Mouse (Mus musculus): ENCODE measurements around the gene Abca7. TPM values are rescaled to one million over a fixed set of nuclear protein-coding genes. Genes with fewer than 3 reads are reported as not detected.

Gene Abca7
- polyA plus RNA-seq, 1 experiment from 2014 or later: 2.1 TPM

DNA sequence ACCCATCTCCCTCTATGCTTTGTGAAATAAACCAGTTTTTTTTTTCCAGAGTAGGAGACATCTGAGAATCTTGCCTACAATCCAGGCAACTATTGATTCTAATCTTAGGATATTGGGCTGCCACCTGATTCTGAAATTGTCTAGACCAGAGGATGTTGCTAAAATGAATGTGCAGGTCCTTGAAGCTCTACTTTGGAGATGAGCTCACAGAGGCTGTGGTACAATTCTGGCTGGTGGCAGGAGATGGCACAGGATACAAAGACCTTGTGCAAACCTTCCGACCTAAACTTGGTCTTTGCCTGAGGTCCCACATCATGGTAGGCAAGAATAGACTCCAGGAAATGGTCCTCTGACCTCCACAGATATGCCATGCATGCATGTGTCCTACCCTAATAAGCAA, 658 bp upstream of the Abca7 start:
- Histone ChIP-seq H3K4me2 (no peak overlapping the region), H3K36me3 (peaks cover 50% of the 10 kb centered on the region), H3K27me3 (no peaks in the 10 kb centered on the region; the same call in 1 of the 2 replicates), H3K4me1 (replicated peaks) (peaks cover 38% of the 10 kb centered on the region), H3K27ac (peak overlapping the region; percentile 28; the same call in 1 of the 2 replicates), H3K4me3 (0 out of 2 replicates have a peak overlapping the region, but pooled peaks have one; percentile 59), H3K9ac (no peak overlapping the region), H3K9me3 (replicated peaks) (no peaks in the 10 kb centered on the region)
- no peak for ATAC-seq (replicated peaks; ENCODE audit: insufficient number of reproducible peaks, insufficient read depth, low FRiP score, low read depth)
- WGBS: 55% methylated on average over 1 of the region's 1 CpGs

DNA sequence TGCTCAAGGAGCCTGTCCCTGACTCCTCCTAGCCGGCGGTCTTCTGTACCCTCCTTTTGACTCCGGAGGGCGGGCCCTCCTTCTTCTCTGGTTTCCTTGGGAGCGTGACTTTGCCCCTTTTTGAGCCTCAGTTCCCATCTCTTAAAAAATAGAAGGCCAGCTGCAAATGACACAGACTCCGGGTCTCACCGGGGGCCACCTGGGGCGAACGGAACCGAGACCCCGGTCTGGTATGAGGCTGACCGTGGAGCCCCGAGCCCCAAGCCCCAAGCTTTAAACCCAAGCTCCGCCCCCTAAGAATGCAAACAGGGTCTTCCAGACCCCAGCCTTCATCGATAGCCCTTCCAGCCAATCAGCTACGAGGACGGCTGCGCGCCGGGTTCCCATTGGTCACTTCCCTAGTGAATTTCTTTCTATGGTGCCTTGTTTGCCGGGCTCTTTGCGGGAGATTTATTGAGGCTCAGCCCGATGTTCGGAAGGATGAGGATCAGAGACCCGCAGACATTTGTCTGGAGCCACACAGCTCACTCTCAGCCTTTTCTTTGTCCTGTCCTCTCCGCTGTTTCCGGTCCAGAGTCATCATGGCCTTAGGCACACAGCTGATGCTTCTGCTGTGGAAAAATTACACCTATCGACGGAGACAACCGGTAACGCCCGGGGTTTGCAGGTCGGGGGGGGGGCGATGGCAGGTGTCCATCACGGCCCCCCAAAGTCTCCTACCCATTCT, 903 bp downstream of the Abca7 start:
- peaks cover 9% of the 10 kb centered on the region for H3K27me3 ChIP-seq
- peak overlapping the region; percentile 69 for H3K27ac ChIP-seq
- peak overlapping the region; percentile 82 for H3K4me2 ChIP-seq
- WGBS: under 1% methylated on average over 35 of the region's 35 CpGs
- no peaks in the 10 kb centered on the region for H3K9me3 ChIP-seq (replicated peaks)
- H3K4me3 ChIP-seq: peak overlapping the region; percentile 59
- ATAC-seq (replicated peaks; ENCODE audit: insufficient number of reproducible peaks, insufficient read depth, low FRiP score, low read depth): no peak; the same call in 1 of the 2 replicates
- peaks cover 29% of the 10 kb centered on the region for H3K4me1 ChIP-seq (replicated peaks)
- H3K36me3 ChIP-seq: peaks cover 36% of the 10 kb centered on the region
- peak overlapping the region; percentile 54 for H3K9ac ChIP-seq

DNA sequence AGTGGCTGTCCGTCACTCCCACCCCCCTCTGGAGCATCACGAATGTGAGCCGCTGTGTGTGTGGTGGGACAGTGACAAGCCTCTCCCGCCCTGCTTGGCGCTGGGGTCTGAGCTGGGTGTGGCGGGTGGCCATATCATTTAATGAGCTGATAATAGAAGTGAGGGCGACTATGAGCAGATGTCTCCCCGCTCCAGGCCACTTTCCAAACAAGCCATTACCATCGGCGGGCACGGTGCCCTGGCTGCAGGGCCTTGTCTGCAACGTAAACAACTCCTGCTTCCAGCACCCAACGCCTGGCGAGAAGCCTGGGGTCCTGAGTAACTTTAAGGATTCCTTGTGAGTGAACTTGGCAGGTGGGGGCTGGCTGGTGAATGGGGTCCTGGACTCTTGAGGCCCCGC, 1.5 kb downstream of the Abca7 start:
- H3K4me3 ChIP-seq: peak overlapping the region; percentile 59
- H3K9me3 ChIP-seq (replicated peaks): no peaks in the 10 kb centered on the region
- H3K27ac ChIP-seq: peak overlapping the region; percentile 42; the same call in 1 of the 2 replicates
- H3K4me2 ChIP-seq: peak overlapping the region; percentile 82
- 9% methylated on average over 15 of the region's 15 CpGs for WGBS
- no peak; the same call in 1 of the 2 replicates for ATAC-seq (replicated peaks; ENCODE audit: insufficient number of reproducible peaks, insufficient read depth, low FRiP score, low read depth)
- H3K27me3 ChIP-seq: peaks cover 10% of the 10 kb centered on the region
- peaks cover 33% of the 10 kb centered on the region for H3K4me1 ChIP-seq (replicated peaks)
- H3K36me3 ChIP-seq: peaks cover 30% of the 10 kb centered on the region
- no peak overlapping the region for H3K9ac ChIP-seq

- no peaks in the 10 kb centered on the region for H3K9me3 ChIP-seq (replicated peaks)
- no peaks in the 10 kb centered on the region for H3K36me3 ChIP-seq
- no peak overlapping the region for H3K9ac ChIP-seq
- peaks cover 15% of the 10 kb centered on the region for H3K27me3 ChIP-seq
- H3K27ac ChIP-seq: no peak overlapping the region
- H3K4me3 ChIP-seq: no peak overlapping the region
- H3K4me2 ChIP-seq: no peak overlapping the region
- no peak for ATAC-seq (replicated peaks; ENCODE audit: insufficient number of reproducible peaks, insufficient read depth, low FRiP score, low read depth)
- 82% methylated on average over 9 of the region's 9 CpGs for WGBS
- peaks cover 27% of the 10 kb centered on the region for H3K4me1 ChIP-seq (replicated peaks)
Observed at GRCm38 (mm10) chr10:80001945-80002344, 5.7 kb downstream of the Abca7 start.

DNA sequence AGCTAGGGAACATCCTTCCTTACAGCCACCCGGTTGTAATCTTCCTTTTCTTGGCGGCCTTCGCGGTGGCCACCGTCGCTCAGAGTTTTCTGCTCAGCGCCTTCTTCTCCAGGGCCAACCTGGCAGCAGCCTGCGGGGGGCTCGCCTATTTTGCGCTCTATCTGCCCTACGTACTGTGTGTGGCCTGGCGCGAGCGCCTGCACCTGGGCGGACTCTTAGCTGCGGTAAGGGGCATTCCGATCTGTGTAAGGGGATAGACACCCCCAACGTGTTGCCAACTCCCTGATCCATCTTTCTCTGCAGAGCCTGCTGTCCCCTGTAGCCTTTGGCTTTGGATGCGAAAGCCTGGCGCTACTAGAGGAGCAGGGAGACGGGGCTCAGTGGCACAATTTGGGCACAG, 6.5 kb downstream of the Abca7 start:
- no peaks in the 10 kb centered on the region for H3K36me3 ChIP-seq
- peaks cover 15% of the 10 kb centered on the region for H3K27me3 ChIP-seq
- H3K4me3 ChIP-seq: no peak overlapping the region
- no peak overlapping the region for H3K9ac ChIP-seq
- no peak overlapping the region for H3K27ac ChIP-seq
- H3K9me3 ChIP-seq (replicated peaks): no peaks in the 10 kb centered on the region
- H3K4me2 ChIP-seq: no peak overlapping the region
- no peak for ATAC-seq (replicated peaks; ENCODE audit: insufficient number of reproducible peaks, insufficient read depth, low FRiP score, low read depth)
- H3K4me1 ChIP-seq (replicated peaks): peaks cover 18% of the 10 kb centered on the region
- WGBS: 30% methylated on average over 21 of the region's 21 CpGs

- WGBS: 55% methylated on average over 9 of the region's 9 CpGs
- Histone ChIP-seq H3K9me3 (replicated peaks) (no peaks in the 10 kb centered on the region), H3K27me3 (peaks cover 15% of the 10 kb centered on the region), H3K9ac (no peak overlapping the region), H3K36me3 (no peaks in the 10 kb centered on the region), H3K4me3 (no peak overlapping the region), H3K27ac (no peak overlapping the region), H3K4me2 (no peak overlapping the region), H3K4me1 (replicated peaks) (peaks cover 11% of the 10 kb centered on the region)
- ATAC-seq (replicated peaks; ENCODE audit: insufficient number of reproducible peaks, insufficient read depth, low FRiP score, low read depth): no peak
Observed at GRCm38 (mm10) chr10:80003374-80004232, 7.3 kb downstream of the Abca7 start.

DNA sequence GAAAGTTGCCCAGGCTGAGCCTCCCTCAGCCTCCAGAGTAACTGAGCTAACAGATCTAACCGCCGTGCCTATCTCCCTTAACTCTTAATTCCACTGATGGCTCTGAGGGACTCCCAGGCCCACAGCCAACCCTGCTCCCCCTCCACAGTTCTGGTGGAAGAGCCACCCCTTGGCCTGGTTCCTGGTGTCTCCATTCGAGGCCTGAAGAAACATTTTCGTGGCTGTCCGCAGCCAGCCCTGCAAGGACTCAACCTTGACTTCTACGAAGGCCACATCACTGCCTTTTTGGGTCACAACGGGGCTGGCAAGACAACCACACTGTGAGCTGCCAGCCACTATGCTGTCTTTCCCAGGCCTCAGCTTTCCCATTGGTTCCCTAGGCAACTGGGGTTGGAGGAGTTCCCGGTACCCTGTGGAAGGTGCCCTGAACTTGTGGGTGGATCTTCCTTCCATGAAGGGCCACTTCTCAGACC, 8.0 kb downstream of the Abca7 start:
- Histone ChIP-seq H3K27me3 (peaks cover 15% of the 10 kb centered on the region), H3K9me3 (replicated peaks) (no peaks in the 10 kb centered on the region), H3K4me3 (no peak overlapping the region), H3K4me2 (no peak overlapping the region), H3K4me1 (replicated peaks) (peaks cover 11% of the 10 kb centered on the region), H3K27ac (no peak overlapping the region), H3K9ac (no peak overlapping the region), H3K36me3 (0 out of 2 replicates have a peak, but pooled peaks cover 4% of the 10 kb centered on the region)
- no peak for ATAC-seq (replicated peaks; ENCODE audit: insufficient number of reproducible peaks, insufficient read depth, low FRiP score, low read depth)
- WGBS: 74% methylated on average over 8 of the region's 8 CpGs

DNA sequence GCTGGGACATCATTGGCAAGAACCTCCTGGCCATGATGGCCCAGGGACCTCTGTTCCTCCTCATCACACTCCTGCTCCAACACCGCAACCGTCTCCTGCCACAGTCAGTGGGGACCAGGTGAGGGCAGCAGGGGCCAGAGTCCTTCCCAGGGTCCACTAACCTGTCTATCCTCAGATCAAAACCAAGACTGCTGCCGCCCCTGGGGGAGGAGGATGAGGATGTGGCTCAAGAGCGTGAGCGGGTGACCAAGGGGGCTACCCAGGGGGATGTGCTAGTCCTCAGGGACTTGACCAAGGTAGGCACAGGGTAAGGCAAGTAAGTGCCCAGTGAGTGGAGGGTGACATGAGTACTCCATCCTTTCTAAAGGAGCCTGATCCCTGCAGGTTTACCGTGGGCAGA, 15.4 kb downstream of the Abca7 start:
- Histone ChIP-seq H3K27ac (no peak overlapping the region), H3K4me3 (no peak overlapping the region), H3K27me3 (peaks cover 36% of the 10 kb centered on the region), H3K4me1 (replicated peaks) (peaks cover 9% of the 10 kb centered on the region), H3K36me3 (peaks cover 29% of the 10 kb centered on the region), H3K9ac (no peak overlapping the region), H3K9me3 (replicated peaks) (0 out of 2 replicates have a peak, but pooled peaks cover 8% of the 10 kb centered on the region), H3K4me2 (no peak overlapping the region)
- 86% methylated on average over 6 of the region's 6 CpGs for WGBS
- no peak for ATAC-seq (replicated peaks; ENCODE audit: insufficient number of reproducible peaks, insufficient read depth, low FRiP score, low read depth)

DNA sequence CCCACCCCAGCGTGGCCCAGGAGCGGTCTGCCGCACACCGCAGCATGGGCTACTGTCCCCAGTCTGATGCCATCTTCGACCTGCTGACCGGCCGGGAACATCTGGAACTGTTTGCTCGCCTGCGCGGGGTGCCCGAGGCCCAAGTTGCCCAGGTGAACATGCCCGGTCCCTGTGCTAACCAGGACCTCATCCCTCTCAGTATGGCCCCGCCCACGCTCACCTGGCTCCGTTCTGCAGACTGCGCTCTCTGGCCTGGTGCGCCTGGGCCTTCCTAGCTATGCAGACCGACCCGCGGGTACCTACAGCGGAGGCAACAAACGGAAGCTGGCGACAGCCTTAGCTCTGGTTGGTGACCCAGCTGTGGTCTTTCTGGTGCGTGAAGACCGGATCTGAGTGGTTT, 17.3 kb downstream of the Abca7 start:
- 0 out of 2 replicates have a peak, but pooled peaks cover 8% of the 10 kb centered on the region for H3K9me3 ChIP-seq (replicated peaks)
- H3K36me3 ChIP-seq: peaks cover 29% of the 10 kb centered on the region
- no peak overlapping the region for H3K4me3 ChIP-seq
- peaks cover 10% of the 10 kb centered on the region for H3K4me1 ChIP-seq (replicated peaks)
- no peak for ATAC-seq (replicated peaks; ENCODE audit: insufficient number of reproducible peaks, insufficient read depth, low FRiP score, low read depth)
- no peak overlapping the region for H3K27ac ChIP-seq
- H3K27me3 ChIP-seq: peaks cover 39% of the 10 kb centered on the region
- H3K9ac ChIP-seq: no peak overlapping the region
- H3K4me2 ChIP-seq: no peak overlapping the region
- 48% methylated on average over 25 of the region's 25 CpGs for WGBS

DNA sequence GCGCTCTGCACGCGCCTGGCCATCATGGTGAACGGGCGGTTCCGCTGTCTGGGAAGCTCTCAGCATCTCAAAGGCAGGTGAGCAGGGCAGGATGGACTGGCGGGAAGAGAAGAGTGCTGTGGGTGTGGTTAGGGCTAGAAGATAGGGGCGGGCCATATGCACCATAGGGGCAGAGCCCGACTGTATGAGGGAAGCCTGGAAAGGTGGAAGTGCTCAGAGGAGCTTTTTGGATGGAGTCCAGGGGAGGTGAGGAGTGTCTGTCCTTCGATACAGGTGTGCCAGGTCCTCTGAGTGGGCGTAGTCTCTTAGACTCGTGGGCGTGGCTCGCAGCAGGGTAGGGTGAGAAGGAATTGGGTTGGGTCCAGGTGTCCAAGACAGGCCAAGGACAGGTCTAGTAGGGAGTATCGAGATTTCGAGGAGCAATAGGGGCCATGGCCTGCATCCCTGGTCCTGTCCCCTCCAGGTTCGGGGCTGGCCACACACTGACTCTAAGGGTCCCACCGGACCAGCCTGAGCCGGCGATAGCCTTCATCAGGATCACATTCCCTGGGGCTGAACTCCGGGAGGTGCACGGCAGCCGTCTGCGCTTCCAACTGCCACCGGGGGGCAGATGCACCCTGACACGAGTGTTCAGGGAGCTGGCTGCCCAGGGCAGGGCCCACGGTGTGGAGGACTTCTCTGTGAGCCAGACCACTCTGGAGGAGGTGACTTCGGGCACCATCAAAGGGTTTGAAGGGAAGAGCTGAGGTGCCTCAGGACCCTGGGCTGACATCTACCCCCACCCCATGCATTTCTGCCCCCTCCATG, 18.4 kb downstream of the Abca7 start:
- H3K9ac ChIP-seq: no peak overlapping the region
- peaks cover 21% of the 10 kb centered on the region for H3K36me3 ChIP-seq
- no peak overlapping the region for H3K4me3 ChIP-seq
- ATAC-seq (replicated peaks; ENCODE audit: insufficient number of reproducible peaks, insufficient read depth, low FRiP score, low read depth): no peak
- H3K27me3 ChIP-seq: peaks cover 39% of the 10 kb centered on the region
- H3K27ac ChIP-seq: no peak overlapping the region
- 30% methylated on average over 28 of the region's 28 CpGs for WGBS
- no peak overlapping the region for H3K4me2 ChIP-seq
- H3K4me1 ChIP-seq (replicated peaks): peaks cover 21% of the 10 kb centered on the region
- H3K9me3 ChIP-seq (replicated peaks): 0 out of 2 replicates have a peak, but pooled peaks cover 8% of the 10 kb centered on the region
